Mouse (Mus musculus): Measurements from ENCODE around the gene Zfp865.

DNA sequence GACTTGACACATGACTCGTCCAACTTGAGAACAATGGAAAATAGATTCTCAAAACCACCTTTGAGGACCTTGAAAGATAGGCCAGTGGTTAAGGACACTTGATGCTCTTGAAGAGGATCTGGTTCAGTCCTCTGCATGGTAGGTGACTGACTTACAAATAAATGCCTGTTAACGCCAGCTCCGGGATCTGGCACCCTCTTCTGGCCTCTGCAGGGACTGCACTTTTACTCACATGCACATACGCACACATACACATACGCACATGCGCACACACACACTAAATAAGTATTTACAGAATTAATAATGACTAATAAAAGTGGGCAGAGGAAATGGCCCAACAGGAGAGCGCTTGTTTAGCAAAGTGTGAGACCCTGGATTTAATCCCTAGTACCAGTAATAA, 43.3 kb upstream of the Zfp865 start:
- TF ChIP-seq MAX (IDR thresholded peaks at IDR 0.05; ENCODE audit: low read depth) (no peak), E2F4 (IDR thresholded peaks at IDR 0.05; ENCODE audit: insufficient read depth) (no peak), USF1 (IDR thresholded peaks at IDR 0.05; ENCODE audit: low read depth) (no peak), POLR2A (IDR thresholded peaks at IDR 0.05; ENCODE audit: insufficient read length, low read depth) (no peak), MYOD1 (IDR thresholded peaks at IDR 0.05; ENCODE audit: control insufficient read depth in 1 of 3, insufficient read length in 2 of 3, low read depth in 2 of 3) (no peak), CEBPB (IDR thresholded peaks at IDR 0.05; ENCODE audit: insufficient read depth, poor library complexity, severe bottlenecking) (no peak), POLR2AphosphoS2 (IDR thresholded peaks at IDR 0.05; ENCODE audit: insufficient read length, low read depth) (no peak), TCF12 (IDR thresholded peaks at IDR 0.05; ENCODE audit: insufficient read depth, poor library complexity, severe bottlenecking) (no peak)

Measured in myocyte (in vitro differentiated cells).